Mouse (Mus musculus) common myeloid progenitor, adult 5-6 weeks (primary cell): Measurements from ENCODE around the gene Slc4a2. TPM values are rescaled to one million over a fixed set of nuclear protein-coding genes. Genes with fewer than 3 reads are reported as not detected.

Experiments
- total RNA-seq: library from RNA; stranded (forward); fragments of 200-1000, 187-1606 nt; gene quantifications from 2 replicates; pipeline ENCODE4 v1.2.3, GENCODE M21; 2017

The Slc4a2 gene
- total RNA-seq, 1 experiment from 2014 or later = 35.9 TPM

Other genes starting within 250 kb of the Slc4a2 start
- 0.41 and 0.49 TPM in 2 replicates for gene Kcnh2, start 72.2 kb upstream of the Slc4a2 start, total RNA-seq
- gene Nos3, start 59.0 kb upstream of the Slc4a2 start, total RNA-seq = 0.05 TPM in 1 of 2 replicates, not detected in the other
- gene Atg9b, start 31.7 kb upstream of the Slc4a2 start, total RNA-seq = 0.78 and 4.5 TPM in 2 replicates
- gene Abcb8, start 30.2 kb upstream of the Slc4a2 start, total RNA-seq = 11.5 and 32.2 TPM in 2 replicates
- gene Asic3, start 10.4 kb upstream of the Slc4a2 start, total RNA-seq = not detected in 2 replicates
- gene Cdk5, start 307 bp upstream of the Slc4a2 start, total RNA-seq = 13.9 and 14.3 TPM in 2 replicates
- gene Fastk, start 21.4 kb downstream of the Slc4a2 start, total RNA-seq = 19.0 and 30.9 TPM in 2 replicates
- gene Tmub1, start 24.0 kb downstream of the Slc4a2 start, total RNA-seq = 9.1 and 9.5 TPM in 2 replicates
- 23.6 and 35.8 TPM in 2 replicates for gene Agap3, start 28.3 kb downstream of the Slc4a2 start, total RNA-seq
- gene Gbx1, start 103.4 kb downstream of the Slc4a2 start, total RNA-seq = not detected in 2 replicates
- 0.69 TPM in 1 of 2 replicates, not detected in the other for gene Asb10, start 117.1 kb downstream of the Slc4a2 start, total RNA-seq
- gene 4931409K22Rik, start 133.0 kb downstream of the Slc4a2 start, total RNA-seq = not detected in 2 replicates
- 107 and 119 TPM in 2 replicates for gene Abcf2, start 153.6 kb downstream of the Slc4a2 start, total RNA-seq
- 12.3 and 13.3 TPM in 2 replicates for gene Chpf2, start 162.9 kb downstream of the Slc4a2 start, total RNA-seq
- gene Smarcd3, start 200.6 kb downstream of the Slc4a2 start, total RNA-seq = 0.09 TPM in 1 of 2 replicates, not detected in the other